Mouse (Mus musculus) midbrain, embryonic 16.5 days (tissue): ENCODE measurements around the gene Wbp2nl. TPM values are rescaled to one million over a fixed set of nuclear protein-coding genes. Genes with fewer than 3 reads are reported as not detected.
A peak's percentile ranks its signal among the peaks of the same experiment; 100 is the strongest.

Experiments
- ATAC-seq: fragments of 200-750 bp; cut with Nextera tagmentation; 2 replicates; pipeline ENCODE4 v1.8.0; 2017; ENCODE audit warnings: moderate TSS enrichment
- H3K27ac ChIP-seq: fragments of 300-500 bp; sonication (generic); 2 replicates; pipeline ENCODE4 v1.5.1; 2014; ENCODE audit warnings: mild to moderate bottlenecking, low read length, mixed read lengths
- H3K27me3 ChIP-seq: fragments of 300-500 bp; sonication (generic); 2 replicates; pipeline ENCODE4 v1.6.1; 2014; ENCODE audit warnings: low read depth, low read length, mixed read lengths; ENCODE audit not compliant: control insufficient read depth, insufficient read depth
- H3K36me3 ChIP-seq: fragments of 300-500 bp; sonication (generic); 2 replicates; pipeline ENCODE4 v1.6.1; 2014; ENCODE audit warnings: mild to moderate bottlenecking, low read length, moderate library complexity, mixed read lengths; ENCODE audit not compliant: control insufficient read depth, insufficient read depth
- H3K4me1 ChIP-seq: fragments of 300-500 bp; sonication (generic); 2 replicates; pipeline ENCODE4 v1.6.1; 2014; ENCODE audit warnings: mild to moderate bottlenecking, low read length, mixed read lengths; ENCODE audit not compliant: control insufficient read depth, insufficient read depth
- H3K4me2 ChIP-seq: fragments of 300-500 bp; sonication (generic); 2 replicates; pipeline ENCODE4 v1.6.1; 2014; ENCODE audit warnings: mild to moderate bottlenecking, low read length, mixed read lengths
- H3K4me3 ChIP-seq: fragments of 300-500 bp; sonication (generic); 2 replicates; pipeline ENCODE4 v1.5.1; 2014; ENCODE audit warnings: low read depth, mild to moderate bottlenecking, low read length, moderate library complexity, mixed read lengths
- H3K9ac ChIP-seq: fragments of 300-500 bp; sonication (generic); 2 replicates; pipeline ENCODE4 v1.6.1; 2014; ENCODE audit warnings: low read depth, low read length, mixed read lengths
- H3K9me3 ChIP-seq: fragments of 300-500 bp; sonication (generic); replicated peaks from 2 replicates; pipeline ENCODE4 v1.6.1; 2014; ENCODE audit warnings: mild to moderate bottlenecking, low read length, mixed read lengths; ENCODE audit not compliant: control insufficient read depth, poor library complexity, severe bottlenecking
- WGBS: fragments of 180-500 bp; shearing (Covaris S2); extraction: QIAGEN DNeasy Blood & Tissue Kit; methylation state at CpG from one replicate; pipeline ENCODE4 v1.1.7; 2014; 5-methylcytosine and 5-hydroxymethylcytosine counted together
- polyA plus RNA-seq: library from polyadenylated mRNA; unstranded; fragments of >200 nt; fragmentation: Nextera tagmentation; extraction: Ambion mirVana; gene quantifications from 2 replicates; pipeline ENCODE4 v1.2.1, GENCODE M21; 2015

Gene Wbp2nl
- polyA plus RNA-seq, 1 experiment from 2014 or later, result 0.25 TPM

DNA sequence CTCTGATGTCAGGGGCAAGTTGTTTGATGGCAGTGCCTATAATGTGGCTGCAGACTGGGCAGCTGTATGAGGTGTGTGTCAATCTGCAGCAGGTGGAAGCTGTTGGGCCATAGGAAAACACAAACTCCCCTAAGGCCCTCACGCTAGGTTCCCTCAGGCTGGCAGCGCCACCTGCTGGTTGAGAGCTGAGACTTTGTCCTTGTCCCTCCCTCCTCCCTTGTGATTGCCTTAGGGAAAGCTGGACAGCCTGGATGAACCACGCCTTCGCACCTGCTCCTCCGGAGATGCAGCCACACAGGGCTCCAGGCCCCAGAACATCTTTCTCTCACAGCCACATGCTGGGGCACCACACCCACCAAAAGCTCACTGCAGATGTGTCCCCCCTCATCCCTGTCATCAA is 27.6 kb upstream of the Wbp2nl start:
- no peak overlapping the region for H3K27ac ChIP-seq
- WGBS, result 0% methylated on average over 5 of the region's 5 CpGs

GRCm38 (mm10) chr15:82272295-82272694 is 26.5 kb upstream of the Wbp2nl start:
- Histone ChIP-seq H3K27ac (no peak overlapping the region), H3K27me3 (no peaks in the 10 kb centered on the region), H3K9me3 (no peaks in the 10 kb centered on the region), H3K36me3 (no peaks in the 10 kb centered on the region), H3K4me2 (no peak overlapping the region), H3K9ac (no peak overlapping the region), H3K4me1 (peaks cover 39% of the 10 kb centered on the region), H3K4me3 (no peak overlapping the region)
- WGBS, result 90% methylated on average over 6 of the region's 6 CpGs
- ATAC-seq, result no peak

More for the DNA sequence above, 27.6 kb upstream of the Wbp2nl start:
- no peak for ATAC-seq
- no peak overlapping the region for H3K4me3 ChIP-seq
- H3K9ac ChIP-seq, result no peak overlapping the region
- H3K36me3 ChIP-seq, result no peaks in the 10 kb centered on the region
- no peaks in the 10 kb centered on the region for H3K27me3 ChIP-seq
- peaks cover 29% of the 10 kb centered on the region for H3K4me1 ChIP-seq
- no peak overlapping the region for H3K4me2 ChIP-seq
- H3K9me3 ChIP-seq, result no peaks in the 10 kb centered on the region

GRCm38 (mm10) chr15:82274593-82274926 is 24.2 kb upstream of the Wbp2nl start, which contains the start of gene Sept3:
TSS of gene Sept3 (plus strand) at chr15:82274893.
- Histone ChIP-seq H3K9ac (peak within 1 kb of the TSS; percentile 95), H3K4me3 (peak within 1 kb of the TSS; percentile 85), H3K4me1 (peaks cover 40% of the 10 kb centered on the region), H3K4me2 (peak within 1 kb of the TSS; percentile 83), H3K27ac (peak within 1 kb of the TSS; percentile 98), H3K9me3 (no peaks in the 10 kb centered on the region), H3K27me3 (no peaks in the 10 kb centered on the region), H3K36me3 (no peaks in the 10 kb centered on the region)
- WGBS, result 16% methylated on average over 6 of the region's 6 CpGs
- ATAC-seq, result no peak

DNA sequence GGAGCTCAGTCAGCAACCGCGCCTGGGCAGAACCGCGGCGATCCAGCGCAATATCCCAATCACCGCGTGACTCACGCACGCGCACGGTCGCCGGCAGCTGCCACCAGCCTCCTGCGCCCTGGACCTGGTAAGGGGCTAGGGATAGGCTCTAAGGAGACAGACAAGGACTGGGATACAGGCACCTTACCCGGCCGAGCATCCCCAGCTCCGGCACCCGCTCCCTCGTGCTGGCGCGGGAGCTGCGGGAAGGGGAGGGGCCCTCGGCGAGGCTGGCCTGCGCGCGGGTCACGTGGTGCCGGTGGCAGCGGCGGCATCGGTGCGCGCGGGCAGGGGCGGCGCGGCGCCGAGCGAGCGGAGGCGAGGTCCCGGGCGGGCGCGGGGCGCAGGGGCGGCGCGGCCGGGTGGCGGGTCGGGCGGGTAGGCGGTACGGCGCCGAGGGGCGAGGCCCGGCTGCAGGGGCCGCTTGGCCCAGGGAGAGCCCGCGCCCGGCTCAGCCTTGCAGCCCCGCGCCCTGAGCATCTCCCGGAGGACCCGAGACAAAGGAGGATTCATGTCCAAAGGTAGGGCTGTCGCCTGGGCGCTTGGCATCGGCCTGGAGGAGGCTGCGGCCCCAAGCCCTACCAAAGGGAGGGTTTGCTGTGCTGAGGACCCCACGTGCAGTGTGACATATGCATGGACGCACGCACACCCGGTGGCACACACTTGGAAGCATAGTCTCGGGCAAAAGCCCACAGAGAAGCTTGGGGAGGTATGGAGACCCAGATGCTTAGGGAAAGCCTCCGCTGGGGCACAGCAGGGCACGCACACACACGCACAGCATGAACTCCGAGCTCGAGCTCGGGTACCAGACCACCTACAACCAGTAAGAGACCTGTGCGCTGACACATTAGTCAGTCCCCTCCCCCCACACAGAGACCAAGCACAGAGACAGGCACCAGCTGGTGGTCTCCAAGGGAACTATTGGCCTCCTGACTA is 23.5 kb upstream of the Wbp2nl start:
- peaks cover 40% of the 10 kb centered on the region for H3K4me1 ChIP-seq

GRCm38 (mm10) chr15:82277591-82277990 is 21.2 kb upstream of the Wbp2nl start:
- H3K27me3 ChIP-seq, result no peaks in the 10 kb centered on the region
- no peaks in the 10 kb centered on the region for H3K9me3 ChIP-seq
- peak overlapping the region; percentile 51 for H3K9ac ChIP-seq
- peak overlapping the region; percentile 10; the same call in 1 of the 2 replicates for H3K4me3 ChIP-seq
- 76% methylated on average over 5 of the region's 5 CpGs for WGBS
- no peak for ATAC-seq
- H3K36me3 ChIP-seq, result peaks cover 15% of the 10 kb centered on the region
- H3K4me2 ChIP-seq, result peak overlapping the region; percentile 83
- H3K27ac ChIP-seq, result no peak overlapping the region; the same call in 1 of the 2 replicates
- H3K4me1 ChIP-seq, result peaks cover 34% of the 10 kb centered on the region

More for the DNA sequence above, 23.5 kb upstream of the Wbp2nl start:
- peak overlapping the region; percentile 85 for H3K4me3 ChIP-seq
- H3K9me3 ChIP-seq, result no peaks in the 10 kb centered on the region
- peaks cover 2% of the 10 kb centered on the region; the same call in 1 of the 2 replicates for H3K36me3 ChIP-seq
- peak; percentile 79 for ATAC-seq
- under 1% methylated on average over 69 of the region's 86 CpGs for WGBS
- H3K27ac ChIP-seq, result peak overlapping the region; percentile 98
- peak overlapping the region; percentile 95 for H3K9ac ChIP-seq
- H3K27me3 ChIP-seq, result no peaks in the 10 kb centered on the region
- peak overlapping the region; percentile 83 for H3K4me2 ChIP-seq

- H3K4me1 ChIP-seq, result peaks cover 23% of the 10 kb centered on the region
- H3K4me2 ChIP-seq, result no peak overlapping the region
- no peak overlapping the region for H3K27ac ChIP-seq
- H3K4me3 ChIP-seq, result no peak overlapping the region
- no peaks in the 10 kb centered on the region for H3K9me3 ChIP-seq
- 82% methylated on average over 4 of the region's 4 CpGs for WGBS
- ATAC-seq, result no peak
- peaks cover 41% of the 10 kb centered on the region for H3K36me3 ChIP-seq
- no peaks in the 10 kb centered on the region for H3K27me3 ChIP-seq
- H3K9ac ChIP-seq, result no peak overlapping the region
These were observed 18.1 kb upstream of the Wbp2nl start for GRCm38 (mm10) chr15:82280638-82281037.

DNA sequence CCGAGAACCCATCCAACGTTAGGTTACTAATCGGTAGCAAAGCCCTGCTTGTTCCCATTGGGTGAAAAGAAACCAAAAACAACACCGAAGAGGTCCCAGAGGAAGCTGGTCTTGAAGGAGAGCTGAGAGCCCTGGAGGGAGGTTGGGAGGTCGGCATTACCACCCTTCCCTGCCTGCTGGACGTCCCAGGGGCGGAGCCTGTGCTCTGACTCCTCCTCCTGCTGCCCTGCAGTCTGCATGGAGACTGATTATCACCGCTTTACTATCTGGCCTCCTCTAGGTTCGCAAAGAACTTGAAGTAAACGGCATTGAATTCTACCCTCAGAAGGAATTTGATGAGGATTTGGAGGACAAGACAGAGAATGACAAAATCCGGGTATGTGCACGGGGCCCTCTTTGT is 12.6 kb upstream of the Wbp2nl start:
- Histone ChIP-seq H3K4me3 (no peak overlapping the region), H3K4me1 (no peaks in the 10 kb centered on the region), H3K27me3 (no peaks in the 10 kb centered on the region), H3K27ac (no peak overlapping the region), H3K9me3 (no peaks in the 10 kb centered on the region), H3K4me2 (no peak overlapping the region), H3K36me3 (peaks cover 70% of the 10 kb centered on the region), H3K9ac (no peak overlapping the region)
- no peak for ATAC-seq
- 68% methylated on average over 12 of the region's 12 CpGs for WGBS

DNA sequence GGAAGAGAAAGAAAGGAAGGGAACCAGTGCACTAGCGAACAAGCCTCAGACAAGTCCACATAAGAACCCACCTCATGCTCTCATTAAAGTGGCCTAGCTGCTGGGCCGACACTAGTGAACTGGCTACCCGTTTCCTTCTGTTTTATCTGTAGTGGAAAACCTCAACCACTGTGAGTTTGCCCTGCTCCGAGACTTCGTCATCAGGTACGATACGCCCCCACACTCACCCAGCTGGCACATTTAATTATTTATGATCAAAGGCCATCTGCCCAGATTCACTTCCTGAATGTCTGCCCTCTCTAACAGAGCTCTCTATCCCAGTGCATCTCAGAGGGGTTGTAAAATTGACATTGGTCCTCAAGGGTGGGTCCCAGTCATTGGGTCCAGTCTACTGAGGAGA is 8.5 kb upstream of the Wbp2nl start:
- Histone ChIP-seq H3K27me3 (no peaks in the 10 kb centered on the region), H3K4me1 (peaks cover 10% of the 10 kb centered on the region), H3K9ac (no peak overlapping the region), H3K4me2 (no peak overlapping the region), H3K36me3 (peaks cover 48% of the 10 kb centered on the region), H3K9me3 (no peaks in the 10 kb centered on the region), H3K4me3 (no peak overlapping the region), H3K27ac (no peak overlapping the region)
- WGBS, result 88% methylated on average over 7 of the region's 7 CpGs
- no peak for ATAC-seq

DNA sequence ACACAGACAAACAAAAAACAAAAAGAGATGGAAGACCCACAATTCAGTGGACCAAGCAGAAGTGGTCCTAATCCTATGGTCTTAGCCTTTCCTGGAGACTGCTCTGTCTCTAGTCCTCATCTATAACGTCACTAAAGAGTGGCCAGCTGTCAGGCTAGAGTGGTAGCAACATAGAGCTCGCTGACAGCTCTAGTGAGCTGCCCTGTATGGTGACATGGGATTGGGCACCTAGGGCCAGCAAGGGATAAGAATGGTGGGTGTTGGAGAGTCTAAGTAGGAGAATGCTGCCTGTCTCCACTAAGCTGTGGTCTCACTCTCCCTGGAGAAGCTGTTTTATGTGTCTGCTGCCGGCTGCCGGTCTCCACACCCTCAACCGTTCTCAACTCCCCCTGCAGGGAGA is 5.9 kb upstream of the Wbp2nl start:
- H3K4me1 ChIP-seq, result peaks cover 10% of the 10 kb centered on the region
- no peak overlapping the region for H3K9ac ChIP-seq
- 9% methylated on average over 5 of the region's 5 CpGs for WGBS
- no peaks in the 10 kb centered on the region for H3K9me3 ChIP-seq
- H3K36me3 ChIP-seq, result peaks cover 28% of the 10 kb centered on the region
- H3K4me2 ChIP-seq, result no peak overlapping the region
- peak overlapping the region; percentile 39; the same call in 1 of the 2 replicates for H3K27ac ChIP-seq
- H3K27me3 ChIP-seq, result no peaks in the 10 kb centered on the region
- no peak overlapping the region for H3K4me3 ChIP-seq
- ATAC-seq, result peak; percentile 36
